Mouse (Mus musculus) embryonic facial prominence, embryonic 12.5 days (tissue): Measurements from ENCODE around the gene Sfxn4. TPM values are rescaled to one million over a fixed set of nuclear protein-coding genes. Genes with fewer than 3 reads are reported as not detected.

Experiments used
- ATAC-seq: fragments of 200-750 bp; cut with Nextera tagmentation; 2 replicates; pipeline ENCODE4 v1.8.0; 2017; ENCODE audit not compliant: insufficient number of reproducible peaks, insufficient read depth, low FRiP score, low TSS enrichment
- H3K27ac ChIP-seq: fragments of 300-500 bp; sonication (generic); 2 replicates; pipeline ENCODE4 v1.5.1; 2016; ENCODE audit warnings: mild to moderate bottlenecking
- H3K27me3 ChIP-seq: fragments of 300-500 bp; sonication (generic); 2 replicates; pipeline ENCODE4 v1.6.1; 2016; ENCODE audit warnings: mild to moderate bottlenecking, moderate library complexity
- H3K36me3 ChIP-seq: fragments of 300-500 bp; sonication (generic); 2 replicates; pipeline ENCODE4 v1.6.1; 2016; ENCODE audit warnings: mild to moderate bottlenecking
- H3K4me1 ChIP-seq: fragments of 300-500 bp; sonication (generic); 2 replicates; pipeline ENCODE4 v1.6.1; 2016
- H3K4me2 ChIP-seq: fragments of 300-500 bp; sonication (generic); replicated peaks from 2 replicates; pipeline ENCODE4 v1.6.1; 2016; ENCODE audit warnings: mild to moderate bottlenecking, moderate library complexity
- H3K4me3 ChIP-seq: fragments of 300-500 bp; sonication (generic); 2 replicates; pipeline ENCODE4 v1.5.1; 2016; ENCODE audit warnings: mild to moderate bottlenecking
- H3K9ac ChIP-seq: fragments of 300-500 bp; sonication (generic); 2 replicates; pipeline ENCODE4 v1.6.1; 2016; ENCODE audit warnings: mild to moderate bottlenecking, moderate library complexity
- H3K9me3 ChIP-seq: fragments of 300-500 bp; sonication (generic); 2 replicates; pipeline ENCODE4 v1.6.1; 2016; ENCODE audit warnings: mild to moderate bottlenecking, moderate library complexity
- WGBS: fragments of 180-500 bp; shearing (Covaris S2); methylation state at CpG from one replicate; pipeline ENCODE4 v1.1.7; 2016; 5-methylcytosine and 5-hydroxymethylcytosine counted together
- polyA plus RNA-seq: library from polyadenylated mRNA; unstranded; fragments of >200 nt; fragmentation: Nextera tagmentation; extraction: Ambion mirVana; gene quantifications from 2 replicates; pipeline ENCODE4 v1.2.1, GENCODE M21; 2016

The Sfxn4 gene
- 14.3 and 15.0 TPM in 2 replicates for polyA plus RNA-seq

- Histone ChIP-seq H3K36me3 (peaks cover 12% of the 10 kb centered on the region; the same call in 1 of the 2 replicates), H3K9ac (peak within 1 kb of the TSS; percentile 63), H3K9me3 (no peaks in the 10 kb centered on the region), H3K4me1 (peaks cover 2% of the 10 kb centered on the region; the same call in 1 of the 2 replicates), H3K27me3 (no peaks in the 10 kb centered on the region), H3K4me3 (peak within 1 kb of the TSS; percentile 56), H3K27ac (peak within 1 kb of the TSS; percentile 71), H3K4me2 (peak within 1 kb of the TSS; percentile 61)
- WGBS, result 3% methylated on average over 30 of the region's 30 CpGs
- peak; percentile 99 for ATAC-seq
Observed at GRCm38 (mm10) chr19:60860868-60861700, at the start of gene Sfxn4. TSS of gene Sfxn4 (minus strand) at chr19:60861479.

GRCm38 (mm10) chr19:60910304-60910703, 49.0 kb upstream of the Sfxn4 start:
- ATAC-seq, result no peak
- no peak overlapping the region for H3K4me2 ChIP-seq
- H3K4me3 ChIP-seq, result no peak overlapping the region
- H3K27me3 ChIP-seq, result no peaks in the 10 kb centered on the region
- no peaks in the 10 kb centered on the region for H3K36me3 ChIP-seq
- H3K4me1 ChIP-seq, result no peaks in the 10 kb centered on the region
- no peak overlapping the region for H3K27ac ChIP-seq
- H3K9ac ChIP-seq, result no peak overlapping the region
- H3K9me3 ChIP-seq, result no peaks in the 10 kb centered on the region

GRCm38 (mm10) chr19:60905477-60905876, 44.2 kb upstream of the Sfxn4 start:
- no peak overlapping the region for H3K9ac ChIP-seq
- H3K27me3 ChIP-seq, result no peaks in the 10 kb centered on the region
- 96% methylated on average over 5 of the region's 5 CpGs for WGBS
- no peaks in the 10 kb centered on the region for H3K36me3 ChIP-seq
- no peak overlapping the region for H3K27ac ChIP-seq
- no peaks in the 10 kb centered on the region for H3K9me3 ChIP-seq
- no peak overlapping the region for H3K4me3 ChIP-seq
- no peak overlapping the region for H3K4me2 ChIP-seq
- no peaks in the 10 kb centered on the region for H3K4me1 ChIP-seq
- no peak for ATAC-seq

GRCm38 (mm10) chr19:60903971-60904370, 42.7 kb upstream of the Sfxn4 start:
- 86% methylated on average over 1 of the region's 1 CpGs for WGBS
- no peaks in the 10 kb centered on the region for H3K9me3 ChIP-seq
- H3K4me1 ChIP-seq, result no peaks in the 10 kb centered on the region
- ATAC-seq, result no peak
- H3K27me3 ChIP-seq, result no peaks in the 10 kb centered on the region
- no peak overlapping the region for H3K27ac ChIP-seq
- no peak overlapping the region for H3K4me3 ChIP-seq
- H3K9ac ChIP-seq, result no peak overlapping the region
- H3K4me2 ChIP-seq, result no peak overlapping the region
- no peaks in the 10 kb centered on the region for H3K36me3 ChIP-seq

GRCm38 (mm10) chr19:60903139-60903538, 41.9 kb upstream of the Sfxn4 start:
- no peak overlapping the region for H3K9ac ChIP-seq
- no peaks in the 10 kb centered on the region for H3K4me1 ChIP-seq
- no peak overlapping the region for H3K4me3 ChIP-seq
- no peak overlapping the region for H3K4me2 ChIP-seq
- H3K36me3 ChIP-seq, result no peaks in the 10 kb centered on the region
- no peak overlapping the region for H3K27ac ChIP-seq
- no peaks in the 10 kb centered on the region for H3K9me3 ChIP-seq
- no peak for ATAC-seq
- WGBS, result 50% methylated on average over 1 of the region's 1 CpGs
- no peaks in the 10 kb centered on the region for H3K27me3 ChIP-seq

- Histone ChIP-seq H3K4me1 (peaks cover 7% of the 10 kb centered on the region; the same call in 1 of the 2 replicates), H3K9ac (no peak overlapping the region), H3K4me3 (no peak overlapping the region), H3K4me2 (no peak overlapping the region), H3K36me3 (no peaks in the 10 kb centered on the region), H3K9me3 (no peaks in the 10 kb centered on the region), H3K27me3 (no peaks in the 10 kb centered on the region), H3K27ac (no peak overlapping the region)
- ATAC-seq, result no peak
- WGBS, result 32% methylated on average over 3 of the region's 3 CpGs
Observed at GRCm38 (mm10) chr19:60895251-60895880, 34.1 kb upstream of the Sfxn4 start.

- 34% methylated on average over 1 of the region's 1 CpGs for WGBS
- ATAC-seq, result no peak
- Histone ChIP-seq H3K4me3 (0 out of 2 replicates have a peak overlapping the region, but pooled peaks have one; percentile 69), H3K4me1 (peaks cover 9% of the 10 kb centered on the region; the same call in 1 of the 2 replicates), H3K36me3 (no peaks in the 10 kb centered on the region), H3K9ac (no peak overlapping the region), H3K27me3 (no peaks in the 10 kb centered on the region), H3K9me3 (no peaks in the 10 kb centered on the region), H3K27ac (no peak overlapping the region), H3K4me2 (peak overlapping the region; percentile 70)
Observed at GRCm38 (mm10) chr19:60891934-60892547, 30.8 kb upstream of the Sfxn4 start.

GRCm38 (mm10) chr19:60891123-60891470, 29.8 kb upstream of the Sfxn4 start:
- H3K4me3 ChIP-seq, result peak overlapping the region; percentile 69
- no peaks in the 10 kb centered on the region for H3K27me3 ChIP-seq
- WGBS, result 6% methylated on average over 4 of the region's 5 CpGs
- no peaks in the 10 kb centered on the region for H3K9me3 ChIP-seq
- ATAC-seq, result no peak
- no peaks in the 10 kb centered on the region for H3K36me3 ChIP-seq
- peaks cover 9% of the 10 kb centered on the region; the same call in 1 of the 2 replicates for H3K4me1 ChIP-seq
- peak overlapping the region; percentile 72 for H3K9ac ChIP-seq
- H3K27ac ChIP-seq, result no peak overlapping the region
- H3K4me2 ChIP-seq, result peak overlapping the region; percentile 70

GRCm38 (mm10) chr19:60890391-60891122, 29.3 kb upstream of the Sfxn4 start:
- no peaks in the 10 kb centered on the region for H3K9me3 ChIP-seq
- H3K4me2 ChIP-seq, result peak overlapping the region; percentile 70
- H3K27ac ChIP-seq, result peak overlapping the region; percentile 91
- H3K4me1 ChIP-seq, result peaks cover 9% of the 10 kb centered on the region; the same call in 1 of the 2 replicates
- under 1% methylated on average over 40 of the region's 41 CpGs for WGBS
- H3K4me3 ChIP-seq, result peak overlapping the region; percentile 69
- no peaks in the 10 kb centered on the region for H3K27me3 ChIP-seq
- no peaks in the 10 kb centered on the region for H3K36me3 ChIP-seq
- peak overlapping the region; percentile 72 for H3K9ac ChIP-seq
- ATAC-seq, result peak; percentile 70

GRCm38 (mm10) chr19:60889714-60890315, 28.5 kb upstream of the Sfxn4 start, which contains the start of gene Grk5:
TSS of gene Grk5 (plus strand) at chr19:60889749.
- ATAC-seq, result peak; percentile 98
- Histone ChIP-seq H3K4me1 (peaks cover 7% of the 10 kb centered on the region; the same call in 1 of the 2 replicates), H3K9me3 (no peaks in the 10 kb centered on the region), H3K27me3 (no peaks in the 10 kb centered on the region), H3K4me2 (peak within 1 kb of the TSS; percentile 70), H3K27ac (peak within 1 kb of the TSS; percentile 91), H3K9ac (peak within 1 kb of the TSS; percentile 72), H3K36me3 (no peaks in the 10 kb centered on the region), H3K4me3 (peak within 1 kb of the TSS; percentile 69)
- WGBS, result under 1% methylated on average over 55 of the region's 55 CpGs
